Mouse (Mus musculus): ENCODE results near the gene Cdc42bpb. TPM values are rescaled to one million over a fixed set of nuclear protein-coding genes. Genes with fewer than 3 reads are reported as not detected.

Gene Cdc42bpb
- total RNA-seq, 2 experiments from 2014 or later, result 146 to 152 TPM

- no peak for DNase-seq (ENCODE audit: low spot score in 2 of 2)
- intact Hi-C loops (cut with DNase I), result no loop called here
These were observed 113.9 kb downstream of the Cdc42bpb start for GRCm38 (mm10) chr12:111263650-111264049.

GRCm38 (mm10) chr12:111251227-111251626, 126.3 kb downstream of the Cdc42bpb start:
- intact Hi-C loops (cut with DNase I), result loop anchor here (5.0 kb wide), 1 partner anchor 164 kb away; no protein-coding TSS in a partner anchor
- no peak for DNase-seq (ENCODE audit: low spot score in 2 of 2)

- intact Hi-C loops (cut with DNase I), result loop anchor here (5.0 kb wide), 1 partner anchor 163 kb away; no protein-coding TSS in a partner anchor
- DNase-seq (ENCODE audit: low spot score in 2 of 2), result peak in 1 of 2 experiments; percentile 33
These were observed 127.4 kb downstream of the Cdc42bpb start for GRCm38 (mm10) chr12:111250116-111250515.

- intact Hi-C loops (cut with DNase I), result no loop called here
- DNase-seq (ENCODE audit: low spot score in 2 of 2), result no peak
These were observed 128.4 kb downstream of the Cdc42bpb start for GRCm38 (mm10) chr12:111249095-111249494.

GRCm38 (mm10) chr12:111246808-111247464, 130.6 kb downstream of the Cdc42bpb start:
- intact Hi-C loops (cut with DNase I), result no loop called here
- no peak for DNase-seq (ENCODE audit: low spot score in 2 of 2)

GRCm38 (mm10) chr12:111245070-111245469, 132.4 kb downstream of the Cdc42bpb start:
- DNase-seq (ENCODE audit: low spot score in 2 of 2), result no peak
- intact Hi-C loops (cut with DNase I), result no loop called here

GRCm38 (mm10) chr12:111243733-111244132, 133.8 kb downstream of the Cdc42bpb start:
- DNase-seq (ENCODE audit: low spot score in 2 of 2), result no peak
- intact Hi-C loops (cut with DNase I), result no loop called here

Other genes with a start within 250 kb of the Cdc42bpb start
- gene Traf3, start 211.3 kb downstream of the Cdc42bpb start, total RNA-seq (2021), result 10 to 100 TPM; 51.6 to 55.4 TPM
- not detected for gene 4930595D18Rik, start 193.2 kb downstream of the Cdc42bpb start, total RNA-seq (2021)
- gene Amn, start 106.6 kb downstream of the Cdc42bpb start, total RNA-seq (2021), result 10 to 100 TPM in 1 of 2 experiments, 1 to 10 TPM in 1; 8.4 to 14.9 TPM
- gene Lbhd2, start 29.1 kb upstream of the Cdc42bpb start, total RNA-seq (2021), result 1 to 10 TPM; 1.2 to 1.9 TPM
- 1 to 10 TPM; 1.1 to 1.4 TPM for gene Exoc3l4, start 39.3 kb upstream of the Cdc42bpb start, total RNA-seq (2021)
- gene Tnfaip2, start 64.8 kb upstream of the Cdc42bpb start, total RNA-seq (2021), result 1 to 10 TPM in 1 of 2 experiments, under 1 TPM in 1; 0.77 to 1.2 TPM
- 1 to 10 TPM; 4.0 to 4.5 TPM for gene Gm266, start 108.1 kb upstream of the Cdc42bpb start, total RNA-seq (2021)
- gene Eif5, start 160.3 kb upstream of the Cdc42bpb start, total RNA-seq (2021), result 100 to 1,000 TPM; 273 to 278 TPM
- gene Mark3, start 196.8 kb upstream of the Cdc42bpb start, total RNA-seq (2021), result 100 to 1,000 TPM in 1 of 2 experiments, 10 to 100 TPM in 1; 97.1 to 114 TPM

Data from left cerebral cortex, postnatal 36 days (tissue).